Comparison of ENCODE assay signal across 13 mouse cellular contexts in the genomic region with DNA sequence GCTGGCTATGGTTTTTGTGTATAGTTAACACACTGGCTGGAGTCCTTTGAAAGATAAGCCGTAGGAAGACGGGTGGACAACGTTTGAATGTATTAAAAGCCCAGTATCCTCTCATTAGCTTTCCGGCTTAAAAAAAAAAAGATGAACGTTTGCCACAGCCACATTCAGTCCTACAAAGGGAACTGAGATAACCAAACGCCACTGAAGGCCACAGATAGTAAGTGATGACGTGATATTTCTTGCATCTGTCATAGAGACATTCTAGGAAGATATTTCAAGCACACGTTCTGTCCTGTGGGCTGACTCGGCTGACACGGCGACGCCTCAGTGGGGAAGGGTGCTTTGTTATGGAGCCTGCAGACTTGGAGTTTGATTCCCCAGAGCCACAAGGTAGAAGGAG. TPM values are rescaled to one million over a fixed set of nuclear protein-coding genes. Genes with fewer than 3 reads are reported as not detected.
DNase-seq lines count a peak whose midpoint lies in the region; ATAC-seq lines count a peak whose summit lies in the region.
"Had no signal": no experiment of that assay in that cellular context is flagged by ENCODE, and none has a peak within 500 bp of the region (broad histone marks: within the 10 kb centered on the region; RNA-seq: fewer than 3 reads in every experiment).

No protein-coding gene starts in this region.

- peak overlapping the region; percentile 100 for H3K27ac ChIP-seq in heart, embryonic 12.5 days (ENCODE audit: poor library complexity, severe bottlenecking)
- H3K27ac ChIP-seq in liver, embryonic 12.5 days: peak overlapping the region; percentile 97
- H3K27ac ChIP-seq in forebrain, embryonic 16.5 days (ENCODE audit: low read length): no peak overlapping the region; the same call in 1 of the 2 replicates
- H3K27ac ChIP-seq: midbrain, embryonic 13.5 days; neural tube, embryonic 13.5 days had no signal

- no peaks in the 10 kb centered on the region for H3K27me3 ChIP-seq in heart, embryonic 12.5 days (replicated peaks)
- no peaks in the 10 kb centered on the region for H3K27me3 ChIP-seq in liver, embryonic 12.5 days (replicated peaks)
- no peaks in the 10 kb centered on the region for H3K27me3 ChIP-seq in forebrain, embryonic 16.5 days (replicated peaks; ENCODE audit: control insufficient read depth, insufficient read depth, low read length)
- H3K27me3 ChIP-seq: midbrain, embryonic 13.5 days; neural tube, embryonic 13.5 days had no signal

- H3K36me3 ChIP-seq in heart, embryonic 12.5 days: no peaks in the 10 kb centered on the region
- no peaks in the 10 kb centered on the region for H3K36me3 ChIP-seq in liver, embryonic 12.5 days
- H3K36me3 ChIP-seq in forebrain, embryonic 16.5 days (ENCODE audit: control insufficient read depth, insufficient read depth): no peaks in the 10 kb centered on the region
- H3K36me3 ChIP-seq: midbrain, embryonic 13.5 days; neural tube, embryonic 13.5 days had no signal

- no peak for DNase-seq in heart, postnatal 14 days
- DNase-seq in 416B (ENCODE audit: low read depth): peak; percentile 72
- DNase-seq in MEL-GATA-1-ER (ENCODE audit: extremely low read depth, low read depth): peak; percentile 98
- DNase-seq in spleen, postnatal 14 days (ENCODE audit: low spot score in 2 of 2): no peak
- DNase-seq in left cerebral cortex, adult 11 months (ENCODE audit: low spot score): no peak
- DNase-seq: cerebellum, adult 8-10 months; gastrocnemius, postnatal 14 days had no signal

- intact Hi-C loops in heart, postnatal 14 days (cut with DNase I): no loop called here

- H3K4me2 ChIP-seq in heart, embryonic 12.5 days: peak overlapping the region; percentile 32
- peak overlapping the region; percentile 53 for H3K4me2 ChIP-seq in liver, embryonic 12.5 days
- no peak overlapping the region for H3K4me2 ChIP-seq in forebrain, embryonic 16.5 days (ENCODE audit: low read length)
- H3K4me2 ChIP-seq: midbrain, embryonic 13.5 days; neural tube, embryonic 13.5 days had no signal

- 3% methylated on average over 12 of the region's 12 CpGs for WGBS in heart, embryonic 12.5 days
- 8% methylated on average over 12 of the region's 12 CpGs for WGBS in liver, embryonic 12.5 days (ENCODE audit: insufficient replicate concordance)
- 53% methylated on average over 12 of the region's 12 CpGs for WGBS in forebrain, embryonic 16.5 days

- H3K9ac ChIP-seq in heart, embryonic 12.5 days: 0 out of 2 replicates have a peak overlapping the region, but pooled peaks have one; percentile 7
- peak overlapping the region; percentile 23 for H3K9ac ChIP-seq in liver, embryonic 12.5 days
- H3K9ac ChIP-seq in forebrain, embryonic 16.5 days (replicated peaks; ENCODE audit: low read depth, low read length): no peak overlapping the region
- H3K9ac ChIP-seq: midbrain, embryonic 13.5 days; neural tube, embryonic 13.5 days had no signal

- no peak for ATAC-seq in heart, embryonic 12.5 days (ENCODE audit: insufficient number of reproducible peaks, low FRiP score)
- peak; percentile 57 for ATAC-seq in liver, embryonic 12.5 days
- ATAC-seq in forebrain, embryonic 16.5 days: no peak
- ATAC-seq: activated CD4-positive, CD25-positive, alpha-beta regulatory T cell, adult 4 months; midbrain, embryonic 13.5 days had no signal

- H3K4me3 ChIP-seq in heart, embryonic 12.5 days: no peak overlapping the region
- H3K4me3 ChIP-seq in liver, embryonic 12.5 days: 0 out of 2 replicates have a peak overlapping the region, but pooled peaks have one; percentile 1
- H3K4me3 ChIP-seq in forebrain, embryonic 16.5 days (replicated peaks; ENCODE audit: low read length): no peak overlapping the region
- H3K4me3 ChIP-seq: midbrain, embryonic 13.5 days; neural tube, embryonic 13.5 days had no signal

- H3K4me1 ChIP-seq in heart, embryonic 12.5 days (replicated peaks): peaks cover 59% of the 10 kb centered on the region
- H3K4me1 ChIP-seq in liver, embryonic 12.5 days: peaks cover 76% of the 10 kb centered on the region
- peaks cover 55% of the 10 kb centered on the region for H3K4me1 ChIP-seq in forebrain, embryonic 16.5 days (replicated peaks; ENCODE audit: control insufficient read depth, insufficient read depth, low read length)

- H3K9me3 ChIP-seq in heart, embryonic 12.5 days (replicated peaks): no peaks in the 10 kb centered on the region
- no peaks in the 10 kb centered on the region for H3K9me3 ChIP-seq in liver, embryonic 12.5 days (replicated peaks)
- H3K9me3 ChIP-seq in forebrain, embryonic 16.5 days (ENCODE audit: control insufficient read depth, low read length): no peaks in the 10 kb centered on the region
- H3K9me3 ChIP-seq: midbrain, embryonic 13.5 days; neural tube, embryonic 13.5 days had no signal

RNA-seq across cellular contexts. Expression of gene Irf2bp2, which starts 4.4 kb away (rescaled TPM):
- 8.9 and 9.7 TPM in 2 replicates for polyA plus RNA-seq in heart, embryonic 12.5 days (2016; fragmentation: Nextera tagmentation; extraction: Ambion mirVana)
- total RNA-seq in heart, postnatal 14 days (2021): 100 to 1,000 TPM; 124 to 140 TPM
- 5.5 and 5.6 TPM in 2 replicates for polyA plus RNA-seq in liver, embryonic 12.5 days (2016; fragmentation: Nextera tagmentation; extraction: Ambion mirVana)
- 10.1 and 10.7 TPM in 2 replicates for polyA plus RNA-seq in forebrain, embryonic 16.5 days (2015; fragmentation: Nextera tagmentation; extraction: Ambion mirVana)

Comparison
In these comparisons a context has a peak if more than half of its experiments do, and no peak if none do; other contexts are left out.
1. DNase-seq: peak in 416B (single experiment) and MEL-GATA-1-ER (single experiment); none in heart, postnatal 14 days (0 of 2), spleen, postnatal 14 days (0 of 2) and left cerebral cortex, adult 11 months (single experiment).